Mouse (Mus musculus): ENCODE results near the gene Flg2.

The Flg2 gene

GRCm38 (mm10) chr3:93196978-93197377 is at the start of gene Flg2:
Gene Flg2, plus strand, starts transcription at chr3:93197278.
- no peak for DNase-seq (ENCODE audit: low spot score)

- no peak for DNase-seq (ENCODE audit: low spot score)
Measured at GRCm38 (mm10) chr3:93162502-93162901, 34.6 kb upstream of the Flg2 start.

- no peak for DNase-seq (ENCODE audit: low spot score)
Measured at GRCm38 (mm10) chr3:93162996-93163592, 34.0 kb upstream of the Flg2 start.

- no peak for DNase-seq (ENCODE audit: low spot score)
Measured at GRCm38 (mm10) chr3:93180856-93181255, 16.2 kb upstream of the Flg2 start.

GRCm38 (mm10) chr3:93201955-93202354 is 4.9 kb downstream of the Flg2 start:
- no peak for DNase-seq (ENCODE audit: low spot score)

- DNase-seq (ENCODE audit: low spot score): no peak
Measured at GRCm38 (mm10) chr3:93202499-93202898, 5.4 kb downstream of the Flg2 start.
